Mouse (Mus musculus) hindbrain, embryonic 16.5 days (tissue): Measurements from ENCODE around the gene Dclre1a. TPM values are rescaled to one million over a fixed set of nuclear protein-coding genes. Genes with fewer than 3 reads are reported as not detected.
"Not testable (repeated sequence)": the region's sequence is repeated elsewhere in the genome, so short reads cannot be mapped to it uniquely, and the experiment has no call there.

Experiments
- ATAC-seq: fragments of 200-750 bp; cut with Nextera tagmentation; 2 replicates; pipeline ENCODE4 v1.8.0; 2017; ENCODE audit warnings: moderate TSS enrichment, moderate library complexity
- H3K27ac ChIP-seq: fragments of 300-500 bp; sonication (generic); 2 replicates; pipeline ENCODE4 v1.5.1; 2014; ENCODE audit warnings: low read depth, mild to moderate bottlenecking, control low read depth, low read length, moderate library complexity
- H3K27me3 ChIP-seq: fragments of 300-500 bp; sonication (generic); replicated peaks from 2 replicates; pipeline ENCODE4 v1.6.1; 2014; ENCODE audit warnings: low read length; ENCODE audit not compliant: control insufficient read depth, insufficient read depth
- H3K36me3 ChIP-seq: fragments of 300-500 bp; sonication (generic); 2 replicates; pipeline ENCODE4 v1.6.1; 2014; ENCODE audit warnings: mild to moderate bottlenecking, low read length, moderate library complexity, mixed read lengths; ENCODE audit not compliant: control insufficient read depth, insufficient read depth
- H3K4me1 ChIP-seq: fragments of 300-500 bp; sonication (generic); 2 replicates; pipeline ENCODE4 v1.6.1; 2014; ENCODE audit warnings: low read depth, low read length; ENCODE audit not compliant: control insufficient read depth, insufficient read depth
- H3K4me2 ChIP-seq: fragments of 300-500 bp; sonication (generic); 2 replicates; pipeline ENCODE4 v1.6.1; 2014; ENCODE audit warnings: mild to moderate bottlenecking, low read length, control low read depth, moderate library complexity
- H3K4me3 ChIP-seq: fragments of 300-500 bp; sonication (generic); 2 replicates; pipeline ENCODE4 v1.5.1; 2014; ENCODE audit warnings: mild to moderate bottlenecking, low read length, control low read depth, moderate library complexity
- H3K9ac ChIP-seq: fragments of 300-500 bp; sonication (generic); 2 replicates; pipeline ENCODE4 v1.6.1; 2014; ENCODE audit warnings: low read depth, mild to moderate bottlenecking, control low read depth, low read length, moderate library complexity
- H3K9me3 ChIP-seq: fragments of 300-500 bp; sonication (generic); 2 replicates; pipeline ENCODE4 v1.6.1; 2014; ENCODE audit warnings: mild to moderate bottlenecking, low read length, moderate library complexity; ENCODE audit not compliant: control insufficient read depth
- WGBS: fragments of 180-500 bp; shearing (Covaris S2); extraction: QIAGEN DNeasy Blood & Tissue Kit; methylation state at CpG from one replicate; pipeline ENCODE4 v1.1.7; 2014; 5-methylcytosine and 5-hydroxymethylcytosine counted together
- polyA plus RNA-seq: library from polyadenylated mRNA; unstranded; fragments of >200 nt; fragmentation: Nextera tagmentation; extraction: Ambion mirVana; gene quantifications from 2 replicates; pipeline ENCODE4 v1.2.1, GENCODE M21; 2015

The Dclre1a gene
- polyA plus RNA-seq, 1 experiment from 2014 or later: 8.5 TPM

DNA sequence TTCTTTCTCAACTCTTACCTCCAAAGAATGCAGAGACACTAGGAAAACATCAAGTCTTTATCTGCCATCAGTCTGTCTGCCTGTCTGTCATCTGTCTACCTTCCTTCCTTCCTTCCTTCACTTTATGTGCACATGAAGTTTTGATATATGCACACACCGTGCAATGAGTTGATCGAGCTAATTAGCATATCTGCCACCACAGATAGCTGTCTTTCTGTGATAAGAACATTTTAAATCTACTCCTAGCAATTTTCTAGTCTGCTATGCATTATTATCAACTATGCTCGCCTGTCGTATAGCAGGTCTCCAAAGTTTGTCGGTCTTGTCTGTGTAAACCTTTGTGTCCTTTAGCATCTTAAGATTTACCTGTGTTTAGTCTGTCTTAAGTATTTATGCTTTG is 44.5 kb downstream of the Dclre1a start:
- not testable (repeated sequence) for H3K4me2 ChIP-seq, ATAC-seq
- WGBS: no CpG with 5 or more reads among the region's 5 CpGs

DNA sequence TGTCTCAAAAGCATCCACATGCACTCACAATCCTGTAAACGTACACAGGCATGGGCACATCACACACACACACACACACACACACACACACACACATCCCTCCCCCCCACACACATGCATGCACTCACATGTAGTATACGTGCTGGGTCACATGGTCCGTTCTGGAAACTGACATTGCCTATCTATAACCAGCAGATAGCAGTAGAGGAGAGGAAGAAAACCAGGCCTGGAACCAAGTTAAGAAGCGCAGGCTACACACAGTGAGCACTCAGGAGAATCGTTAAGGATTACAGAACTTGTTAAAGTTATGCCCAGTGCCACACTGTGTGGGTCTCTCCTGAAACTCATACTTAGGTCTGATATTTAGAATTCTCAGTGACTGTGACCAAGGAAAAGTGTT is 45.0 kb downstream of the Dclre1a start:
- not testable (repeated sequence) for H3K27me3 ChIP-seq, H3K36me3 ChIP-seq, H3K4me1 ChIP-seq, H3K4me2 ChIP-seq, H3K9ac ChIP-seq, H3K9me3 ChIP-seq, H3K4me3 ChIP-seq, ATAC-seq, H3K27ac ChIP-seq
- no CpG with 5 or more reads among the region's 5 CpGs for WGBS

More for the DNA sequence above, 44.5 kb downstream of the Dclre1a start:
- not testable (repeated sequence) for H3K9ac ChIP-seq, H3K36me3 ChIP-seq, H3K27me3 ChIP-seq, H3K4me3 ChIP-seq, H3K4me1 ChIP-seq, H3K9me3 ChIP-seq, H3K27ac ChIP-seq

- WGBS: no CpG with 5 or more reads among the region's 2 CpGs
Measured at GRCm38 (mm10) chr19:56494157-56494556, 53.9 kb downstream of the Dclre1a start.

GRCm38 (mm10) chr19:56489601-56490000 is 58.4 kb downstream of the Dclre1a start:
- Histone ChIP-seq H3K9ac (no peak overlapping the region), H3K4me3 (no peak overlapping the region), H3K27ac (no peak overlapping the region), H3K4me1 (peaks cover 10% of the 10 kb centered on the region), H3K36me3 (no peaks in the 10 kb centered on the region), H3K4me2 (no peak overlapping the region), H3K27me3 (no peaks in the 10 kb centered on the region), H3K9me3 (no peaks in the 10 kb centered on the region)
- WGBS: 82% methylated on average over 6 of the region's 6 CpGs
- ATAC-seq: no peak

More at GRCm38 (mm10) chr19:56494157-56494556, 53.9 kb downstream of the Dclre1a start:
- not testable (repeated sequence) for ATAC-seq, H3K36me3 ChIP-seq, H3K9ac ChIP-seq, H3K27ac ChIP-seq, H3K4me1 ChIP-seq, H3K9me3 ChIP-seq, H3K4me2 ChIP-seq, H3K4me3 ChIP-seq, H3K27me3 ChIP-seq

DNA sequence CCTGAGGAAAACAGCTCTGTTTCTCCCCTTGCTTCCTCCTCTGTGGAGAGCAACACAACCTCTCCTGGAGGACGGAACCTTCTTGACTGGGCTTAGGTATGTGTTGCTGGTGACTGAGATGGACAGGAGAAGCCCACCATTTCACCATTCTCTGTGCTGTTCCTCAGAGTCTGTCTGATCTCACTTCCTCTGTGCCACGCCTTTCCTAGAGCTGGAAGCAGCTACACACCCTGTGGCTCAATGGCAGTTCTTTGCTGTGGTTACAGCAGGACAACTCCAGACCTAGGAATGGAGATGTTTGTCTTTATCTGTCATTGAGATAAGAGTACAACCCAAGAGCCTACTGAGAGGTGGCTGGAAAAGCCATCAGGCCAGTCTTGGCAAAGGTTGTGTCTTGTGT is 60.7 kb downstream of the Dclre1a start:
- ATAC-seq: no peak
- no peaks in the 10 kb centered on the region for H3K36me3 ChIP-seq
- H3K27me3 ChIP-seq: no peaks in the 10 kb centered on the region
- no peaks in the 10 kb centered on the region for H3K9me3 ChIP-seq
- no peak overlapping the region for H3K4me3 ChIP-seq
- no peak overlapping the region for H3K9ac ChIP-seq
- WGBS: 96% methylated on average over 2 of the region's 2 CpGs
- no peak overlapping the region for H3K4me2 ChIP-seq
- H3K4me1 ChIP-seq: peaks cover 10% of the 10 kb centered on the region
- H3K27ac ChIP-seq: no peak overlapping the region

- H3K9ac ChIP-seq: no peak overlapping the region
- H3K9me3 ChIP-seq: no peaks in the 10 kb centered on the region
- H3K4me1 ChIP-seq: peaks cover 10% of the 10 kb centered on the region
- H3K36me3 ChIP-seq: no peaks in the 10 kb centered on the region
- no peak for ATAC-seq
- WGBS: 88% methylated on average over 7 of the region's 7 CpGs
- H3K4me3 ChIP-seq: no peak overlapping the region
- H3K4me2 ChIP-seq: no peak overlapping the region
- no peaks in the 10 kb centered on the region for H3K27me3 ChIP-seq
- no peak overlapping the region for H3K27ac ChIP-seq
Measured at GRCm38 (mm10) chr19:56486926-56487325, 61.1 kb downstream of the Dclre1a start.

GRCm38 (mm10) chr19:56485376-56486271 is 62.4 kb downstream of the Dclre1a start:
- H3K9me3 ChIP-seq: no peaks in the 10 kb centered on the region
- ATAC-seq: peak; percentile 45
- WGBS: 50% methylated on average over 13 of the region's 13 CpGs

DNA sequence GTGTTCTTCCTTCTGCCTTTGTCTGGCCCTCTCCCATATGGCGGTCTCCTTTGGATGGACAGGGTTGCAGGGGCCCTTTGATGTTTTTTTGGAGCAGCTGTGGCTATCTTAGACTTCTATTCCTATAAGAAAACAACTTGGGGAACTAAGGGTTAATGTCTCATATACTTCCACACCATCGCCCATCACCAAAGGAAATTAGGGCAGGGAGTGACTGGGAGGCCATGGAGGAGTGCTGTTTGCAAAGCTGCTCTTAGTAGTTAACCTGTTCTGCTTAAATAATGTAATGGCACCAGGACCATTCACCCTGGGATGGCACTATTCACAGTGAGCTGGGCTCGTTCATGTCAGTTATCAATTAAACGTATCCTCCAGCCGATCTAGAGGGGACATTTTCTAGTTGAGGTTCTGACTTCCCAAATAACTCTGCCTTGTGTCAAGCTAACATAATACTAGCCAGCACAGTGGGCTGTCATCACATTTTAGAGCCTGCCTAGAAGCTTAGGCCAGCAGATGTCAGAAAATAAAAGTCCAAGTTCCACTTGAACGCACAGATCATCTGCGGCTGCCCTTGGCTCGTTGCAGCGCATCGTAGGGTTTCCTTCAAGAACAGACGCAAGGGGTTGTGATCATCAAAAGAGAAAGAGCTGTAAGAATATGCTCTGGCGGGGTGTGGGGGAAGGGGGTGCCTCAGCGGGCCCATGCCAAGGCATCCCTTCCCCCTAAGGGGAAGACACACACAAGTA is 63.2 kb downstream of the Dclre1a start:
- H3K36me3 ChIP-seq: no peaks in the 10 kb centered on the region
- no peak overlapping the region for H3K4me2 ChIP-seq
- 34% methylated on average over 13 of the region's 13 CpGs for WGBS
- no peaks in the 10 kb centered on the region for H3K9me3 ChIP-seq
- H3K4me3 ChIP-seq: no peak overlapping the region
- peaks cover 10% of the 10 kb centered on the region for H3K4me1 ChIP-seq
- no peak overlapping the region; the same call in 1 of the 2 replicates for H3K27ac ChIP-seq
- ATAC-seq: peak; percentile 50; the same call in 1 of the 2 replicates
- H3K9ac ChIP-seq: no peak overlapping the region
- H3K27me3 ChIP-seq: no peaks in the 10 kb centered on the region

More at GRCm38 (mm10) chr19:56485376-56486271, 62.4 kb downstream of the Dclre1a start:
- H3K4me3 ChIP-seq: no peak overlapping the region
- peaks cover 10% of the 10 kb centered on the region for H3K4me1 ChIP-seq
- H3K4me2 ChIP-seq: no peak overlapping the region
- H3K27me3 ChIP-seq: no peaks in the 10 kb centered on the region
- no peak overlapping the region for H3K9ac ChIP-seq
- H3K27ac ChIP-seq: no peak overlapping the region; the same call in 1 of the 2 replicates
- H3K36me3 ChIP-seq: no peaks in the 10 kb centered on the region
